Mouse (Mus musculus) mouse trophoblast stem cell (cell line): ENCODE results near the gene Ccnc.

Experiments used
- in situ Hi-C, 2 experiments: fragments of 300-500 bp; cut with MseI, MboI; formaldehyde crosslinking; loops; 2 replicates in 1 of 2; 3 replicates in 1 of 2; pipeline ENCODE4 v1.15.1; 2025

Gene Ccnc

GRCm38 (mm10) chr4:21801013-21801412 is 73.5 kb downstream of the Ccnc start:
- in situ Hi-C loops = loop anchor here in 1 of 2 experiments (25.0 kb wide), 1 partner anchor 264 kb away; no protein-coding TSS in a partner anchor

GRCm38 (mm10) chr4:21801620-21802019 is 74.1 kb downstream of the Ccnc start:
- in situ Hi-C loops = loop anchor here in 1 of 2 experiments (25.0 kb wide), 1 partner anchor 264 kb away; no protein-coding TSS in a partner anchor

- in situ Hi-C loops = loop anchor here in 1 of 2 experiments (25.0 kb wide), 1 partner anchor 270 kb away; no protein-coding TSS in a partner anchor
Measured at GRCm38 (mm10) chr4:21807204-21807603, 79.7 kb downstream of the Ccnc start.
